Mouse (Mus musculus) telencephalon, adult 2 months (tissue): ENCODE results near the gene Git2.

Source experiments
- DNase-seq: peaks from one replicate; pipeline ENCODE4 v3.0.0-alpha.2; 2011; ENCODE audit warnings: low read depth, low spot score

The Git2 gene

GRCm38 (mm10) chr5:114797253-114797652 is 21.9 kb upstream of the Git2 start:
- no peak for DNase-seq

- no peak for DNase-seq
Measured at GRCm38 (mm10) chr5:114796299-114797012, 21.1 kb upstream of the Git2 start.

- no peak for DNase-seq
Measured at GRCm38 (mm10) chr5:114795653-114796052, 20.3 kb upstream of the Git2 start.

- DNase-seq: no peak
Measured at GRCm38 (mm10) chr5:114795231-114795630, 19.9 kb upstream of the Git2 start.

GRCm38 (mm10) chr5:114794609-114795008 is 19.3 kb upstream of the Git2 start:
- DNase-seq: no peak

- DNase-seq: no peak
Measured at GRCm38 (mm10) chr5:114793317-114793716, 18.0 kb upstream of the Git2 start.

- DNase-seq: no peak
Measured at GRCm38 (mm10) chr5:114785196-114785595, 9.9 kb upstream of the Git2 start.

- DNase-seq: no peak
Measured at GRCm38 (mm10) chr5:114784622-114785165, 9.4 kb upstream of the Git2 start.

- no peak for DNase-seq
Measured at GRCm38 (mm10) chr5:114783405-114784163, 8.3 kb upstream of the Git2 start.

- no peak for DNase-seq
Measured at GRCm38 (mm10) chr5:114782991-114783390, 7.7 kb upstream of the Git2 start.

- DNase-seq: no peak
Measured at GRCm38 (mm10) chr5:114780912-114781311, 5.6 kb upstream of the Git2 start.

GRCm38 (mm10) chr5:114779956-114780489 is 4.7 kb upstream of the Git2 start:
- no peak for DNase-seq

- DNase-seq: no peak
Measured at GRCm38 (mm10) chr5:114776174-114776573, 857 bp upstream of the Git2 start.

- peak; percentile 92 for DNase-seq
Measured at GRCm38 (mm10) chr5:114774403-114775051, 790 bp downstream of the Git2 start, which contains the start of gene Ankrd13a. Ankrd13a (plus strand) TSS chr5:114774677.

- DNase-seq: no peak
Measured at GRCm38 (mm10) chr5:114773780-114774179, 1.5 kb downstream of the Git2 start.

- DNase-seq: peak; percentile 95
Measured at GRCm38 (mm10) chr5:114773211-114773710, 2.1 kb downstream of the Git2 start.

- DNase-seq: no peak
Measured at GRCm38 (mm10) chr5:114772456-114773203, 2.7 kb downstream of the Git2 start.

GRCm38 (mm10) chr5:114771796-114772195 is 3.5 kb downstream of the Git2 start:
- DNase-seq: no peak

GRCm38 (mm10) chr5:114769786-114770185 is 5.5 kb downstream of the Git2 start:
- DNase-seq: no peak

GRCm38 (mm10) chr5:114767185-114767584 is 8.1 kb downstream of the Git2 start:
- DNase-seq: no peak

- no peak for DNase-seq
Measured at GRCm38 (mm10) chr5:114766686-114767085, 8.6 kb downstream of the Git2 start.
